ENCODE assay signal across 9 mouse cellular contexts in genomic region chr7:111782126-111782525, GRCm38 (mm10). TPM values are rescaled to one million over a fixed set of nuclear protein-coding genes. Genes with fewer than 3 reads are reported as not detected.
DNase-seq lines count a peak whose midpoint lies in the region; ATAC-seq and TF ChIP-seq lines count a peak whose summit lies in the region.
"Had no signal": no experiment of that assay in that cellular context is flagged by ENCODE, and none has a peak within 500 bp of the region (broad histone marks: within the 10 kb centered on the region; RNA-seq: fewer than 3 reads in every experiment).

No protein-coding gene starts in this region.

- TF ChIP-seq CTCF in left cerebral cortex, adult 2 months (IDR thresholded peaks at IDR 0.05): peak; percentile 99

- 52% methylated on average over 5 of the region's 5 CpGs for WGBS in kidney, embryonic 14.5 days
- whole genome bisulfite sequencing in heart, embryonic 10.5 days: 48% methylated on average over 5 of the region's 5 CpGs
- WGBS in neural tube, embryonic 11.5 days: 57% methylated on average over 5 of the region's 5 CpGs

- intact Hi-C loops in left cerebral cortex, adult 2 months (cut with DNase I): loop anchor here (1.0 to 5.0 kb wide), 3 partner anchors 80 to 187 kb away; no protein-coding TSS in a partner anchor

- no peak overlapping the region for H3K9ac ChIP-seq in kidney, embryonic 14.5 days (ENCODE audit: low read depth, low read length)
- H3K9ac ChIP-seq in neural tube, embryonic 11.5 days (ENCODE audit: low read length): no peak overlapping the region
- H3K9ac ChIP-seq: neural tube, embryonic 12.5 days had no signal

- H3K4me2 ChIP-seq in kidney, embryonic 14.5 days (replicated peaks; ENCODE audit: low read depth, low read length): no peak overlapping the region
- H3K4me2 ChIP-seq in neural tube, embryonic 11.5 days (ENCODE audit: low read depth): no peak overlapping the region
- H3K4me2 ChIP-seq: neural tube, embryonic 12.5 days had no signal

- DNase-seq in kidney, adult 18-20 months: peak; percentile 72
- DNase-seq in R1 (ENCODE audit: low read depth, low spot score): peak; percentile 64
- peak; percentile 73 to 76 for DNase-seq in cerebellum, postnatal 36 days
- peak; percentile 79 for DNase-seq in heart, embryonic 10.5 days (ENCODE audit: low spot score)
- peak; percentile 73 to 81 for DNase-seq in left cerebral cortex, adult 2 months (ENCODE audit: extremely low spot score in 1 of 2, low spot score in 2 of 2)
- DNase-seq in neural tube, embryonic 11.5 days (ENCODE audit: low spot score): peak; percentile 72
- DNase-seq in urinary bladder, postnatal 4 days (ENCODE audit: low spot score in 2 of 2): peak; percentile 43 to 71

- H3K4me1 ChIP-seq in kidney, embryonic 14.5 days (ENCODE audit: control insufficient read depth, insufficient read depth, low read length): 0 out of 2 replicates have a peak, but pooled peaks cover 17% of the 10 kb centered on the region
- peaks cover 26% of the 10 kb centered on the region for H3K4me1 ChIP-seq in heart, embryonic 10.5 days
- H3K4me1 ChIP-seq in neural tube, embryonic 11.5 days (ENCODE audit: control insufficient read depth, insufficient read depth, low read length): no peaks in the 10 kb centered on the region

- H3K36me3 ChIP-seq in kidney, embryonic 14.5 days (ENCODE audit: control insufficient read depth, insufficient read depth, low read length): no peaks in the 10 kb centered on the region
- no peaks in the 10 kb centered on the region for H3K36me3 ChIP-seq in heart, embryonic 10.5 days
- H3K36me3 ChIP-seq in neural tube, embryonic 11.5 days (ENCODE audit: control insufficient read depth, insufficient read depth, low read length): no peaks in the 10 kb centered on the region
- H3K36me3 ChIP-seq: neural tube, embryonic 12.5 days had no signal

- H3K27me3 ChIP-seq in kidney, embryonic 14.5 days (ENCODE audit: control insufficient read depth, insufficient read depth, low read length): peaks cover 12% of the 10 kb centered on the region; the same call in 1 of the 2 replicates
- H3K27me3 ChIP-seq in heart, embryonic 10.5 days (ENCODE audit: insufficient read depth, poor library complexity, severe bottlenecking): peaks cover 45% of the 10 kb centered on the region
- no peaks in the 10 kb centered on the region for H3K27me3 ChIP-seq in neural tube, embryonic 11.5 days (ENCODE audit: control insufficient read depth, insufficient read depth, low read length)

- no peak for ATAC-seq in kidney, embryonic 14.5 days (ENCODE audit: low FRiP score, low TSS enrichment)
- ATAC-seq in neural tube, embryonic 11.5 days (ENCODE audit: insufficient read depth, low FRiP score, low TSS enrichment): no peak

- no peak overlapping the region for H3K4me3 ChIP-seq in kidney, embryonic 14.5 days (ENCODE audit: low read length)
- H3K4me3 ChIP-seq in heart, embryonic 10.5 days: no peak overlapping the region
- no peak overlapping the region for H3K4me3 ChIP-seq in left cerebral cortex, adult 2 months
- no peak overlapping the region for H3K4me3 ChIP-seq in neural tube, embryonic 11.5 days (ENCODE audit: low read depth, low read length)
- H3K4me3 ChIP-seq: neural tube, embryonic 12.5 days had no signal

- H3K27ac ChIP-seq in kidney, embryonic 14.5 days (ENCODE audit: low read depth, low read length): no peak overlapping the region
- no peak overlapping the region for H3K27ac ChIP-seq in heart, embryonic 10.5 days
- no peak overlapping the region for H3K27ac ChIP-seq in left cerebral cortex, adult 2 months
- no peak overlapping the region for H3K27ac ChIP-seq in neural tube, embryonic 11.5 days (ENCODE audit: low read depth, low read length)
- H3K27ac ChIP-seq: neural tube, embryonic 12.5 days had no signal

- H3K9me3 ChIP-seq in kidney, embryonic 14.5 days (ENCODE audit: control insufficient read depth, low read length): no peaks in the 10 kb centered on the region
- H3K9me3 ChIP-seq in heart, embryonic 10.5 days: no peaks in the 10 kb centered on the region
- no peaks in the 10 kb centered on the region for H3K9me3 ChIP-seq in neural tube, embryonic 11.5 days (ENCODE audit: control insufficient read depth, low read length)
- H3K9me3 ChIP-seq: neural tube, embryonic 12.5 days had no signal

RNA-seq across cellular contexts. Expression of gene Galnt18, which starts 2.3 kb away (rescaled TPM):
- 11.3 and 17.8 TPM in 2 replicates for polyA plus RNA-seq in kidney, embryonic 14.5 days (2014; fragmentation: Nextera tagmentation; extraction: Ambion mirVana)
- 5.4 and 8.2 TPM in 2 replicates for polyA plus RNA-seq in heart, embryonic 10.5 days (2016; fragmentation: Nextera tagmentation; extraction: Ambion mirVana)
- 10 to 100 TPM; 42.0 to 42.3 TPM for total RNA-seq in left cerebral cortex, adult 2 months (2021)
- polyA plus RNA-seq in neural tube, embryonic 11.5 days (2014; fragmentation: Nextera tagmentation; extraction: Ambion mirVana): 8.1 and 9.7 TPM in 2 replicates
